Mouse (Mus musculus) inflammation-experienced regulatory T-cells (primary cell): ENCODE data around the gene 2310034G01Rik. TPM values are rescaled to one million over a fixed set of nuclear protein-coding genes. Genes with fewer than 3 reads are reported as not detected.

Experiments
- polyA plus RNA-seq, 2 experiments: library from polyadenylated mRNA; unstranded; fragments of 100-300 nt; shearing (Covaris generic); gene quantifications; one replicate each; pipeline ENCODE4 v1.2.1; 2017

The 2310034G01Rik gene
- polyA plus RNA-seq, result under 1 TPM; 0.21 to 0.57 TPM

GRCm38 (mm10) chr19:46350168-46350932, at the start of gene 2310034G01Rik:
Gene 2310034G01Rik (minus strand): TSS chr19:46350302.

DNA sequence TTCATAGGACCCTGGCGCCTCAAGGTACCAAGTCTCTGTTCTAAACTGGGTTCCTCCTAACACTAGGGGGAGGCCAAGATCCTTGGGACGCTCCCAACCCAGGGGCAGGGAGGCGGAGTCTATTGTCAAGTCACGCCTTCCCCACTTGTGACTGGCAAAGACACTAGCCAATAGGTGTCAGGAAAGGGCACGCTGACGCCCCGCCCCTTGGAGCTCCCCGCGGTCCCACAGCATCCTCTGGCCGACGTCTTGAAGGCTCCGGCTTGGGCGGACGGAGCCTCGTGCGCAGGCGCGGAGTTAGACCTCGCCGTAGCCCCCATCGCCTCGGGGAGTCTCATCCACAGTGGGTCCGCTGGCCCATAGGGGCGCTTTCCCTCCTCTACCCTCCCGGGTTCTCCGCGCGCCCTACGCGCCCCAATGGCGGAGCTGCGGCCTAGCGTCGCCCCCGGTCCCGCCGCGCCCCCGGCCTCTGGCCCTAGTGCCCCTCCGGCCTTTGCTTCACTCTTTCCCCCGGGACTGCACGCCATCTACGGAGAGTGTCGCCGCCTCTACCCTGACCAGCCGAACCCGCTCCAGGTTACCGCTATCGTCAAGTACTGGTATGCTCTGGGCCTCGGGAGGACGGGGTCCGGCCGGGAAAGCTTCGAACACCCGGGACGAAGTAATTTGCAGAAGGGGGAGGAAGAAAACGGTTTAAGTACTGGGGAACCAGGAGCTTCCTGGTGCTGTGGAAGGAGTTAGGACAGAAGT, 46.8 kb upstream of the 2310034G01Rik start, which contains the start of gene Sufu:
TSS of gene Sufu (plus strand) at position 211 of the 750 bp plus-strand sequence.

DNA sequence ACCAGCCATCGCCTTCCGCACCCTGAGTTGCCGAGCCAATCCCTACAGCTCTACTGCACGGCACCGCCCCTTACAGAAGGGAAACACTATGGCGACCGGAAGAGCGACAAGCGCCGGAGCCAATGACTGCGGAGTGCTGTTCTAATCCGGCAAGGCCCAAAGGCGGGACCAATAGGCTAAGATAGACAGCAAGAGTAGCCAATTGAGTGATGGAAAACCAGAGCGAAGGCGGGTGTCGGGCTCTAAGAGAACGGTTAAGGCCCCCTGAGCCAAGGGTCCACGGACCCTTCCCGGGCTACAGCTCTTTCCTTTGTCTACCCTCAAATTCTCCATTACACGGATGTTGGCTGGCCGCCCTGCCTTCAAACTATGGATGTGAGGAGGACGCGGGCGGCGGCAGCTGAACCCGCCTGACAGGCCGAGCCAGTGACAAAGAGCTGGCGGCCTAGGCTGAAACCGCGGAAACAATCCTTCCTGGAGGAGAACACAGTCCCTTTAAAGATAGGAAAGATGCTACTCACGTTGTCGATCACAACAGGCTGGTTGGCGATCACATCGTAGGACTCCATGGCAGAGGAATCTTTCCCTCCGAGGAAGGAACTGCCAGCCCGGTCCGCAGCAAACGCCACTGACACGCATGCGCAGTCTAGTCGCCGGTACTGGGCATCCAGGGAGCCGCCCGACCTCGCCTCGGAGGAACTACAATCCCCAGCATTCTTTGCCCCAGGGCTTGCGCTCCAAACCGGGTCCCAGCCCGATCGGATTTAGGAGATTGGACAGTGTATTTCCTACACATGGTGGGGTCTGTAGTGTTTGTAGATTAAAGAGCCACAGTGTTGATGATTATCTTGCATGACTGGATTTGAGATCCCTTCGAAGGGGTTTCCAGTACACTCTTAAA, 45.3 kb upstream of the 2310034G01Rik start, which contains the start of gene Actr1a:
TSS of gene Actr1a (minus strand) at position 640 of the 901 bp plus-strand sequence.

DNA sequence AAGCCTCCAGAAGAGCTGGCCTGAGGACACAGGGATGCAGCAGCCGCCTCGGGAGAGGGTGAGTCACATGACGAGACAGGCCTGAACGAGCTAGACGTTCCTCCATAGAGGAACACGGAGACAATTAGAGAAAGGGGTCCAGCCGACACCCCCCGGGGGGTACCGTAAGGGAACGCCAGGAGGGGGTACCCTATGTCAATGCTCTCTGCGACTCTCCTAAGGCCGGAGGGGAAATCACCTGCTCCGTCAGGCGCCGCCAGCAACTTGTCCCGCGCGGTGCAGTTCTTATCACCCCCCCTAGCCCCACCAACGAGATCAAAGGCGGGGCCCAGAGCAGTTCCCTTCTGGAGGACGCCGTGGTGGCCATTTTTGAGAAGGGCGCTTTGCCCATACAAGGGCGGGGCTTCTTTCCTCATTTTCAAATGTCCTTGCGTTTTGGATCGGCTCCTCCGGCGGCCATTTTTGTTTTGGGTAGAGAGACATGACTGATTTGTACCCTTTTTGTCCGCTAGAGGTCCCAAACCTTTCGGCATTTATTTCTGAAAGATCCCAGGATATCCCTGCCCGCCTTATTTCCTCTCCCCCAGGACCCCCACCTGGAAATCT, 11.7 kb downstream of the 2310034G01Rik start, which contains the start of gene Cuedc2:
TSS of gene Cuedc2 (minus strand) at position 372 of the 606 bp plus-strand sequence.

DNA sequence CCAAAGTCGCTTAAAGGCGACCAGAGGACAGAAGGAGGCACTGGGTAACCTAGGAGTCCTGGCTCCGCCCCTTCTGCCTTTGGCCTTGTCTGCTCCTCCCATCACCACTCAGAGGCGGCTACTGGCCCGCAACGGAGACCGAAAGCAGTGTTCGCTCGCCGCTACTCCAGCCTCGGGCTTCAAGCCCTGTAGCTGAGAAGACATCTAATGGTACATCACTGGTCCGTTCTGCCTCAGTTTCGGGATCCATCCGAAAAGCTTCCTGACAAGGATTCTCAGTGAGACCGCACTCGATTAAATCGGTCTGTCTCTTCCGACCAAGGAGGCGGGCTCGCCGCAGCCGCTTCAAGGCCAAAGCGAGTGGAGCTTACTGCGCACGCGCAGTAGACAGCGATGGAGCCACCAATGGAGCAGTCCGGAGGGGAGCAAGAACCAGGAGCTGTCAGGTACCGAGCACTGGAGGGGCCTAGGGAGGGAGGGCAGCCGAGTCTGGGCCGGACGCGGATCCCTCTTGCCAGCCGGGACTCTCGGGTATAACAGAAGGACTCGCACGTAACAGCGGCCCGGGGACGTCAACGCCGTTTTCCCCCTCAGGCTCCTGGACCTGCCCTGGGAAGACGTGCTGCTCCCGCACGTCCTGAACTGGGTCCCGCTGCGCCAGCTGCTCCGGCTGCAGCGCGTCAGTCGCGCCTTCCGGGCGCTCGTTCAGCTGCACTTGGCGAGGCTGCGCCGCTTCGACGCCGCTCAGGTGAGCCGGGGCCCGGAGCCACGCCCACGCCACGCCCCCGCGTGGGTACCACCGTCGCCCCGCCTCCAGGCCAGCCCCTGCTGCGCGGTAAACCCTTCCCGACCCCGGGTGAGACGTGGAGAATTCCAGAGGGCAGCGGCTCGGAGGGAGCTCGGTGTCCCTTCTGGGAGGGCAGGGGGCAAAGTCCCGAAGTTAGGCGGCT, 21.7 kb downstream of the 2310034G01Rik start, which contains the start of gene Fbxl15:
TSS of gene Fbxl15 (plus strand) at position 104 of the 950 bp plus-strand sequence.

DNA sequence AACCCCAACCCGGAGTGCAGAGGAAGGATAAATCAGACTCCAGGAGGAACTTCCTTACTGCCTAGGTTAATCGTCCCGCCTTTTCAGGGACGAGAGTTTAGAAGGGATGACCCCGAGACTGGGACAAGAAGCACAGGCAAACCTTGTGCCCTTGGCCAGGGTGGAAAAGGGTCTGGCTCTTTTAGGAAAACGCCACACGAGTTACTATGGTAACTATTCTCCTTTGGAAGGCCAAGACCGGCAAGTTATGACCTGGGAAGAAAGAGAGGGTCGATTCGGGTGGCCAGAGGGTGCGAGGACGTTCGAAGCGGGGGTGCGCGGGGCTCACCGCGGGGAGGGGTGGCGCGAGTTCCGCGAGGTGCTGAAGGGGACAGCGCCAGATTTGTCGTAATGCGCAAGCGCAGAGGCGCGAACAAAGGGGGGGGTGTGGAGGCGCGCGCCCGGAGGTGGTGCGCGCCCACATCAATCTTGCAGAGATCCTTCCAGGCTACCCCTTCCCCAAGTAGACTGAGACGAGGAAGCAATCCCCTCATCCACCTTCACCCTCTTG, 23.3 kb downstream of the 2310034G01Rik start, which contains the start of gene Psd:
TSS of gene Psd (minus strand) at position 401 of the 550 bp plus-strand sequence.

DNA sequence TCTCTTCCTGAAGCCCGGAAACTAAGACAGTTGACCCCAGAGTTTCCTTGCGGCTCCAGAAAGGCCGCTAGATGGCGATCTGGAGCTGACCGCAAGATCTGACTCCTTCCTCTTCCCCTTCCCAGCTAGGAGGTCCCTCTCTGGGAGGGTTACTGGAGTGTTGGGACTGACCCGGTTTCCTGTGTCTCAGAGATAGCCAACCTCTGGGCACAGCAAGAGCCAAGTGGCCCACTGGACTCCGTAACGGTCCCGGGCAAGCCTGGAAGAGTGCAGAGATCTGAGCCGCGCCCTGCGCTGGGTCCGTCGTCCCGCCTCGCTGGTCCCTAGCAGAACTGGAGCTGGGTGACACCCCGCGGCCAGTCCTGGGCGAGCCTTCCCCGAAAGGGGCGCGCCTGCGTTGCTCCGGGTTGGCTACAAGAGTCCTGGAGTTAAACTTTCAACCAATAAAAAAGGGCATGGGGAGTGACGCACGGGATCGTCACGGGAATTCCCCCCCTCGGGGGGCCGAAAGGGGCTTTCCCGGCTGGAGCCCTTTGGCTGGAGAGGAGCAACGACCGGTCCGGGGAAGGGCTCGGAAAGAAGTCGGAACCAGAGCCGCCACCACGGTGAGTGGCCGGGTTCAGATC, 45.8 kb downstream of the 2310034G01Rik start, which contains the start of gene Nfkb2:
TSS of gene Nfkb2 (plus strand) at position 105 of the 626 bp plus-strand sequence.

Other genes with a start within 250 kb of the 2310034G01Rik start
- not detected for gene Elovl3, start 218.4 kb downstream of the 2310034G01Rik start, polyA plus RNA-seq
- gene Pitx3, start 202.0 kb downstream of the 2310034G01Rik start, polyA plus RNA-seq, result under 1 TPM in 1 of 2 experiments, not detected in 1; 0.27 TPM
- 10 to 100 TPM; 57.4 to 61.6 TPM for gene Gbf1, start 197.8 kb downstream of the 2310034G01Rik start, polyA plus RNA-seq
- 100 to 1,000 TPM in 1 of 2 experiments, 10 to 100 TPM in 1; 87.1 to 102 TPM for gene Nfkb2, start 46.0 kb downstream of the 2310034G01Rik start, polyA plus RNA-seq
- 1 to 10 TPM; 4.2 to 7.8 TPM for gene Psd, start 23.1 kb downstream of the 2310034G01Rik start, polyA plus RNA-seq
- gene Fbxl15, start 22.1 kb downstream of the 2310034G01Rik start, polyA plus RNA-seq, result 10 to 100 TPM; 15.7 to 16.8 TPM
- 10 to 100 TPM; 32.0 to 45.8 TPM for gene Cuedc2, start 11.6 kb downstream of the 2310034G01Rik start, polyA plus RNA-seq
- 1 to 10 TPM; 6.5 to 8.3 TPM for gene Mfsd13a, start 9.2 kb downstream of the 2310034G01Rik start, polyA plus RNA-seq
- 100 to 1,000 TPM in 1 of 2 experiments, 10 to 100 TPM in 1; 88.7 to 102 TPM for gene Actr1a, start 45.4 kb upstream of the 2310034G01Rik start, polyA plus RNA-seq
- 10 to 100 TPM; 31.7 to 44.7 TPM for gene Sufu, start 46.6 kb upstream of the 2310034G01Rik start, polyA plus RNA-seq
- gene Trim8, start 151.4 kb upstream of the 2310034G01Rik start, polyA plus RNA-seq, result 100 to 1,000 TPM; 135 to 144 TPM
- 10 to 100 TPM; 17.6 to 25.9 TPM for gene Arl3, start 222.9 kb upstream of the 2310034G01Rik start, polyA plus RNA-seq
- 10 to 100 TPM; 12.5 to 19.6 TPM for gene Sfxn2, start 223.1 kb upstream of the 2310034G01Rik start, polyA plus RNA-seq
- 10 to 100 TPM; 57.8 to 68.5 TPM for gene Wbp1l, start 248.8 kb upstream of the 2310034G01Rik start, polyA plus RNA-seq